Mouse (Mus musculus): ENCODE measurements around the gene Ergic2.
A peak's percentile ranks its signal among the peaks of the same experiment; 100 is the strongest.

GRCm38 (mm10) chr6:148214765-148215164 is 2.6 kb upstream of the Ergic2 start:
- TF ChIP-seq CTCF (conservative IDR thresholded peaks at IDR 0.05; ENCODE audit: low read length) (peak; percentile 72), POU5F1 (IDR thresholded peaks at IDR 0.05; ENCODE audit: borderline replicate concordance, low read length) (no peak), NANOG (IDR thresholded peaks at IDR 0.05; ENCODE audit: borderline replicate concordance, low read length) (no peak)

Measured in E14TG2a.4 (cell line).